Mouse (Mus musculus) heart, embryonic 14.5 days (tissue): Measurements from ENCODE around the gene Tmeff1. TPM values are rescaled to one million over a fixed set of nuclear protein-coding genes. Genes with fewer than 3 reads are reported as not detected.

Experiments
- ATAC-seq: fragments of 200-750 bp; cut with Nextera tagmentation; 2 replicates; pipeline ENCODE4 v1.8.0; 2017; ENCODE audit warnings: low read depth, moderate TSS enrichment; ENCODE audit not compliant: insufficient number of reproducible peaks, insufficient read depth, low FRiP score
- H3K27ac ChIP-seq, 2 experiments: fragments of 200-500 bp in 1 of 2; fragments of 300-500 bp in 1 of 2; sonication (generic) in 1 of 2; replicated peaks in 1 of 2; 2 replicates each; pipeline ENCODE4 v1.5.1; 2012 to 2014; ENCODE audit warnings: low read depth in 2 of 2, low read length in 2 of 2, control low read depth in 1 of 2, mild to moderate bottlenecking in 1 of 2, mixed read lengths in 1 of 2; ENCODE audit not compliant: control insufficient read depth in 1 of 2, insufficient read depth in 1 of 2
- H3K27me3 ChIP-seq: fragments of 300-500 bp; sonication (generic); 2 replicates; pipeline ENCODE4 v1.6.1; 2014; ENCODE audit warnings: mild to moderate bottlenecking, low read length, control low read depth; ENCODE audit not compliant: control insufficient read depth, insufficient read depth
- H3K36me3 ChIP-seq: fragments of 300-500 bp; sonication (generic); 2 replicates; pipeline ENCODE4 v1.6.1; 2014; ENCODE audit warnings: mild to moderate bottlenecking, control low read depth, low read length, mixed read lengths; ENCODE audit not compliant: control insufficient read depth, insufficient read depth
- H3K4me1 ChIP-seq, 2 experiments: fragments of 200-500 bp in 1 of 2; fragments of 300-500 bp in 1 of 2; sonication (generic) in 1 of 2; 2 replicates each; pipeline ENCODE4 v1.6.1; 2012 to 2014; ENCODE audit warnings: low read length in 2 of 2, control low read depth in 1 of 2, mixed read lengths in 1 of 2; ENCODE audit not compliant: control insufficient read depth in 2 of 2, insufficient read depth in 2 of 2
- H3K4me2 ChIP-seq: fragments of 300-500 bp; sonication (generic); 2 replicates; pipeline ENCODE4 v1.6.1; 2014; ENCODE audit warnings: mild to moderate bottlenecking, low read length
- H3K4me3 ChIP-seq, 2 experiments: fragments of 200-500 bp in 1 of 2; fragments of 300-500 bp in 1 of 2; sonication (generic) in 1 of 2; 2 replicates each; pipeline ENCODE4 v1.5.1; 2012 to 2014; ENCODE audit warnings: low read length in 2 of 2, mild to moderate bottlenecking in 2 of 2, control low read depth in 1 of 2, low read depth in 1 of 2, moderate library complexity in 1 of 2; ENCODE audit not compliant: control insufficient read depth in 1 of 2, insufficient read depth in 1 of 2
- H3K9ac ChIP-seq: fragments of 300-500 bp; sonication (generic); 2 replicates; pipeline ENCODE4 v1.6.1; 2014; ENCODE audit warnings: mild to moderate bottlenecking, low read length
- H3K9me3 ChIP-seq: fragments of 300-500 bp; sonication (generic); 2 replicates; pipeline ENCODE4 v1.6.1; 2016; ENCODE audit warnings: low read length, control low read depth; ENCODE audit not compliant: control insufficient read depth
- WGBS: fragments of 180-500 bp; shearing (Covaris S2); extraction: QIAGEN DNeasy Blood & Tissue Kit; methylation state at CpG from one replicate; pipeline ENCODE4 v1.1.7; 2014; 5-methylcytosine and 5-hydroxymethylcytosine counted together
- polyA plus RNA-seq: library from polyadenylated mRNA; unstranded; fragments of >200 nt; fragmentation: Nextera tagmentation; extraction: Ambion mirVana; gene quantifications from 2 replicates; pipeline ENCODE4 v1.2.1, GENCODE M21; 2014

Gene Tmeff1
- polyA plus RNA-seq, 1 experiment from 2014 or later, result 41.8 TPM

DNA sequence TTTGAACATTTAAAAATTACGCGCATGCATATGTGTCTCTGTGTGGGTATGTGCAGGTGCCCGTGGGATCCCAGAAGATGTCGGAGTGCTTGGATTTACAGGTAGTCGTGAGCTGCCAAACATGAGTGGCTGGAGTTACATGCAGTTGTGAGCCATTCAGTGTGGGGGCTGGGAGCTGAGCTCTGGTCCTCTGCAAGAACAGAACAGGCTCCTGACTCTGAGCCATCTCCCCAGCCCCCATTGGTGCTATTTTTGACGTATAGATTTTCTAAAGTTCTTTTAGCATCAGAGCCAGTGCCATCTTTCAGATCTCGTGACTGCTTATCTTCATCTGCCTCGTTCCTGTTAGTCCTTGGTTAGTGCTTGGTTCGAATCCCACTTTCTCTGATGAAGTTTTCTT, 24.5 kb downstream of the Tmeff1 start:
- H3K4me3 ChIP-seq, result no peak overlapping the region
- H3K36me3 ChIP-seq, result peaks cover 30% of the 10 kb centered on the region; the same call in 1 of the 2 replicates
- H3K4me1 ChIP-seq, result peaks cover 0 to 6% of the 10 kb centered on the region in 2 experiments; a peak in 2 of 4 replicates
- H3K9ac ChIP-seq, result no peak overlapping the region
- ATAC-seq, result no peak
- no peak overlapping the region for H3K27ac ChIP-seq
- no peaks in the 10 kb centered on the region for H3K9me3 ChIP-seq
- H3K4me2 ChIP-seq, result no peak overlapping the region
- H3K27me3 ChIP-seq, result no peaks in the 10 kb centered on the region
- 73% methylated on average over 9 of the region's 9 CpGs for WGBS

DNA sequence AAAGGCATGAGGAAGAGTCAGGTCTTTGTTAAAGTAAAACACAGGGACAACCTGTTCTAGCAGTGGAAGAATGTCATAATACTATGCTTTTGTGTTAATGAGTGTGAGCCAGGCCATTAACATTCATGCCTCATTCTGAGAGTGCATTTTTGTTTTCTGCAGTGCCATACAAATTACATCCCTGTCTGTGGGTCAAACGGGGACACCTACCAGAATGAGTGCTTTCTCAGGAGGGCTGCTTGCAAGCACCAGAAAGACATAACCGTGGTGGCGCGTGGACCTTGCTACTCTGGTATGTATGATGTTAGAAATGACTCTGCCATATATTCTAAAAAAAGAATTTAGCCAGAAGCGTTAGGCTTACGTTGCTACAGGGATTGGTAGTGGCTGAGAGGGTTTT, 25.3 kb downstream of the Tmeff1 start:
- WGBS, result 68% methylated on average over 6 of the region's 6 CpGs
- no peak overlapping the region for H3K4me2 ChIP-seq
- H3K4me3 ChIP-seq, result no peak overlapping the region
- no peak overlapping the region for H3K27ac ChIP-seq
- H3K4me1 ChIP-seq, result peaks cover 0 to 6% of the 10 kb centered on the region in 2 experiments; a peak in 2 of 4 replicates
- no peaks in the 10 kb centered on the region for H3K27me3 ChIP-seq
- no peak overlapping the region for H3K9ac ChIP-seq
- no peak for ATAC-seq
- H3K9me3 ChIP-seq, result no peaks in the 10 kb centered on the region
- H3K36me3 ChIP-seq, result peaks cover 29% of the 10 kb centered on the region; the same call in 1 of the 2 replicates

DNA sequence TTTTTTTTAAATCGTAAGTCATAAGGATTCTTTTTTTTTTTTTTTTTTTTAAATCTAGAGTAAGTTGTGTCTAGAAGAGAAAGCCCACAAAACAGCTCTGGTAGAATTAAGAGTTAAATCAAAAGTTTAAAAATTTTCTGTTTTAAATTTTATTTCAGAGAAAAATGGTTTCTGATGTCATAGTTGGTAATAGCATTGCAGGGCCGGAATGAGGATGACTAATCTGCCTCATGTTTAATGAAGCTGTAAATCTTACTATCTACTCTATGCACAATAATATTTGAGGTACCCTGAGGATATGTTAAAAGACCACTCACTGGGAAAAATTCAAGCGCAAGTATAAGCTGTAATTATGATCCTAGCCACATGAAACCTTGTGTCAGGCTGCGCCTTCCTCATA, 30.5 kb downstream of the Tmeff1 start:
- 91% methylated on average over 4 of the region's 4 CpGs for WGBS
- Histone ChIP-seq H3K36me3 (peaks cover 17% of the 10 kb centered on the region), H3K4me1 (peaks cover 0 to 2% of the 10 kb centered on the region in 2 experiments; a peak in 2 of 4 replicates), H3K27me3 (no peaks in the 10 kb centered on the region), H3K4me3 (no peak overlapping the region), H3K4me2 (no peak overlapping the region), H3K9ac (no peak overlapping the region), H3K9me3 (no peaks in the 10 kb centered on the region), H3K27ac (no peak overlapping the region)
- ATAC-seq, result no peak

DNA sequence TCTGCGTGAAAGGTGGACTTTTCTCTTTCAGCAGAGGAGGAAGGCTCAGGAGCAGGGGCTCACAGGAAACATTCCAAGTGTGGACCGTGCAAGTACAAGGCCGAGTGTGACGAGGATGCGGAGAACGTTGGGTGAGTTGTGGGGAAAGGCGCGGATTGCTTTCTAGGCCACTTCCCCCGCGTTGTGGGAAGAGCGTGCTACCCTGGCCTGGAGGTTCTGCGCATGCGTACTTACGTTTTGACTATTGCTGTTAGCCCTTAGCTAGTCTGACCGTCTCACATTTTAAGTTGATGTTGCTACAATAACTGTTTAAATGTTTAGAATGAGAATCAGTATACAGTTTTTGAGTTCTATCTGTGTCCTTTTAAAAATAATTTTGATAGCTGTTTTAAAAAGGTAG, 32.2 kb downstream of the Tmeff1 start:
- 95% methylated on average over 15 of the region's 15 CpGs for WGBS
- Histone ChIP-seq H3K4me2 (no peak overlapping the region), H3K36me3 (peaks cover 12% of the 10 kb centered on the region), H3K27me3 (no peaks in the 10 kb centered on the region), H3K4me3 (no peak overlapping the region), H3K27ac (no peak overlapping the region), H3K4me1 (peaks cover 0 to 2% of the 10 kb centered on the region in 2 experiments; a peak in 2 of 4 replicates), H3K9me3 (no peaks in the 10 kb centered on the region), H3K9ac (no peak overlapping the region)
- ATAC-seq, result no peak

DNA sequence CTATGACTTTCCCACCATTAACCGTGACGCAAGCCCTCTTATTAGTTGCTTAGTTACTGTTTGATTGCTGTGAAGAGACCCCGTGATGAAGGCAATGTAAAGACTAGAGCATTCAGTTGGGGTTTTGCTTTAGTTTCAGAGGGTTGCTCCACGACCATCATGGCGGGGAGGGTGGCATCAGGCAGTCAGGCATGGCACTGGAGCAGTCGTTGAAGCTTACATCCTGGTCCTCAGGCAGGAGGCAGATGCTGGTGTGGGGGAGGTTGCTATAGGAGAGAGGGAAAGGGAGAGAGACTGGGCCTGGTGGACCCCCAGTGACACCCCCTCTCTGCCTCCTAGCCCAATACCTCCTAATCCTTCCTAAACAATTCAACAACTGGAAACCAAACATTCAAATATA, 35.1 kb downstream of the Tmeff1 start:
- H3K4me1 ChIP-seq, result peaks cover 0 to 2% of the 10 kb centered on the region in 2 experiments; a peak in 2 of 4 replicates
- H3K36me3 ChIP-seq, result peaks cover 12% of the 10 kb centered on the region

DNA sequence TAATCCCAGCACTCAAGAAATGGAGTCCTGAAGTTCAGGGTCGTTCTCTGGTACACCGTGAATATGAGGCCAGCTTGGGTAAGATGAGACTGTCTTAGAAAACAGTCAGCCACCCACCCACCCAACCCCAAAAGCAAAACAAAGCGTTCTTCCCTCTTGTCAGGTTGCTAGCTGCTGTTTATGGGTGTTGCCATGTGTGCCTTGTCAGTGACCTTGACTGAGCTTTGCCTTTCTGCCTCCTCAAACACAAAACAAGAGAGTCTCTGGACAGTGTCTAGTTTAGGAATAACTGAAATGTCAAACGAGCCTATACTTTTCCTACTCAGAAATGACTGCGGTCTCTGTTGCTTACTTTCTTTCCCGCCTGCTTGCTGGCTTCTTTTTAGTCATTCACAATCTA, 37.3 kb downstream of the Tmeff1 start:
- Histone ChIP-seq H3K27ac (no peak overlapping the region; a peak in 1 of 4 replicates), H3K4me2 (no peak overlapping the region), H3K9ac (no peak overlapping the region), H3K36me3 (peaks cover 14% of the 10 kb centered on the region), H3K4me3 (no peak overlapping the region), H3K27me3 (no peaks in the 10 kb centered on the region), H3K9me3 (no peaks in the 10 kb centered on the region), H3K4me1 (no peaks in the 10 kb centered on the region)
- ATAC-seq, result no peak
- 74% methylated on average over 6 of the region's 6 CpGs for WGBS

More for the DNA sequence above, 35.1 kb downstream of the Tmeff1 start:
- H3K9ac ChIP-seq, result no peak overlapping the region
- no peak overlapping the region for H3K27ac ChIP-seq
- H3K27me3 ChIP-seq, result no peaks in the 10 kb centered on the region
- WGBS, result 91% methylated on average over 6 of the region's 6 CpGs
- ATAC-seq, result no peak
- no peak overlapping the region for H3K4me3 ChIP-seq
- no peaks in the 10 kb centered on the region for H3K9me3 ChIP-seq
- no peak overlapping the region for H3K4me2 ChIP-seq

DNA sequence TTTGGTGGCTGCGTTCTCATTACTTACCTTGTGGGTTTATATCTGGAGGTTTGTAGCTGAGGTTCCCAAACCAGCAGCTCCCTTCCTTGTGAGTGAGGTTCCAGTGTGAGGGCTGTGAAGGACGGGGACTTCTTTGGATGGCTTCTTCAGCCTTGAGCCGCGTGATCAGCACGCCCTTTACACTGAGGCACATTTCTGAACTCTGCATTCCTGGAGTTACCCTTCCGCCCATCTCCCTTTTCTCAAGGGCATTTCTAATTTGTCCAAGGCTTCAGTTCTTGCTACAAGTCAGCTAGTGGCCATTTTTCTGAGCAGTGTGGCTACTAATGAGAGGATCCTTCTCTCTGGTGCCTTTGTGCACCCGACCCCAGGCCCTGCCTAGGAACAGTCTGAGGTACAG, 38.0 kb downstream of the Tmeff1 start:
- Histone ChIP-seq H3K27me3 (no peaks in the 10 kb centered on the region), H3K27ac (no peak overlapping the region), H3K4me3 (no peak overlapping the region), H3K9ac (no peak overlapping the region), H3K4me1 (no peaks in the 10 kb centered on the region), H3K4me2 (no peak overlapping the region), H3K36me3 (peaks cover 8% of the 10 kb centered on the region; the same call in 1 of the 2 replicates), H3K9me3 (no peaks in the 10 kb centered on the region)
- 89% methylated on average over 7 of the region's 7 CpGs for WGBS
- ATAC-seq, result no peak

DNA sequence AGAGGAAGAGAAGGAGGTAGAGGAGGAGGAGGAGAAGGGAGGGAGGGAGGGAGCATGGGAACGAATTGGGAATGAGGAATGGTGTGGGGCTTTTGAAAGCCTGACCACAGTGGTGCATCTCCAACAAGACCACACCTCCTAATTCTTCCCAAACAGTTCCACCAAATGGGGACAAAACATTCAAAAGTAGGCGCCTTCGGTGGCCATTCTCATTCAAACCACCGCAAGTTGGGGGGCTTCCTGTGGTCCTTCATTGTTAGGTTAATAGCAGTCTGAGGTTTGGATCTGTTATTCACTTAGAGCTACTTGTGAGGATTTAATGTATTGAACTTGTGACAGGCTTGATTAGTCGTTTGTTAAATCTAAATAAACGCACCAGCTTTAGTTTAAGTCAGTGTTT, 40.0 kb downstream of the Tmeff1 start:
- Histone ChIP-seq H3K4me2 (no peak overlapping the region), H3K9me3 (no peaks in the 10 kb centered on the region), H3K36me3 (0 out of 2 replicates have a peak, but pooled peaks cover 10% of the 10 kb centered on the region), H3K4me3 (no peak overlapping the region), H3K4me1 (no peaks in the 10 kb centered on the region), H3K9ac (no peak overlapping the region), H3K27ac (no peak overlapping the region), H3K27me3 (no peaks in the 10 kb centered on the region)
- ATAC-seq, result no peak
- 86% methylated on average over 6 of the region's 6 CpGs for WGBS
